Mouse (Mus musculus) heart, postnatal 0 days (tissue): ENCODE measurements at regions not wholly inside any gene's neighbourhood (a gene's known extent, or its start where the extent isn't known, plus 50 kb on each side); places are given as distances from the start of the nearest gene placed in this dataset.

Experiments
- CTCF ChIP-seq: IDR thresholded peaks from 2 replicates; pipeline ENCODE4 v1.5.1; 2016; ENCODE audit warnings: antibody characterized with exemption, control low read depth, low read depth
- EP300 ChIP-seq: IDR thresholded peaks from 2 replicates; pipeline ENCODE4 v1.6.1; 2016; ENCODE audit warnings: antibody characterized with exemption, low read depth

DNA sequence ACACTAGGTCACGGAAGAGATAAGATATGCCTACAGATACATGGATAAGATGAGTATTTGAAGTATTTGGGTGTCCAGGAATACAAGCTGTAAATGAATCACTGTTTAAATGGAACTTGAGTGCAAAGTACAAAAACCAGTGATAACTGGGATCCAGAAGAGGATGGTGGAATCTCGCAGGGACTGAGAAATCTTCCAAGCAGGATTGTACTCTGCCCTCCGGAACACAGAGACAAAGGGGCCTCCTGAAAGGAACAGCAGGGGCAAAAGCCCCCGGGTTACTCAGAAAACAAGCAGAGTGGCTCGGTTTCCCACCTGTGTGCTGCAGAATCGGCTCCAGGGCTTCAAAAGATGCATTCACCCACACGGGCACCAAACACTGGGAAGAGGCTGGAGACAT is 55.2 kb upstream of the Dab2 start:
- TF ChIP-seq CTCF = no peak
- TF ChIP-seq EP300 = no peak
